Mouse (Mus musculus) MEL (cell line): ENCODE results near the gene Nek10. TPM values are rescaled to one million over a fixed set of nuclear protein-coding genes. Genes with fewer than 3 reads are reported as not detected.

ENCODE experiments used
- DNase-seq: peaks from one replicate; pipeline ENCODE4 v3.0.0; 2011; ENCODE audit warnings: low read depth, low spot score
- H3K27ac ChIP-seq: 2 replicates; pipeline ENCODE4 v1.5.1; 2012; ENCODE audit warnings: low read depth, mild to moderate bottlenecking, control low read depth, low read length, moderate library complexity; ENCODE audit not compliant: control insufficient read depth
- H3K27me3 ChIP-seq, 2 experiments: fragments of 150-350 bp in 1 of 2; sonication (generic) in 1 of 2; 2 replicates each; pipeline ENCODE4 v1.6.1; 2012; ENCODE audit warnings: low read length in 2 of 2, mild to moderate bottlenecking in 2 of 2, improper control_type of control experiment in 1 of 2, moderate library complexity in 1 of 2; ENCODE audit not compliant: insufficient read depth in 2 of 2, control insufficient read depth in 1 of 2
- H3K36me3 ChIP-seq, 2 experiments: 2 replicates each; pipeline ENCODE4 v1.6.1; 2012 to 2014; ENCODE audit warnings: low read length in 2 of 2, improper control_type of control experiment in 1 of 2, inconsistent platforms in 1 of 2, mild to moderate bottlenecking in 1 of 2; ENCODE audit not compliant: insufficient read depth in 2 of 2, control insufficient read depth in 1 of 2
- H3K4me1 ChIP-seq, 2 experiments: fragments of 150-350 bp in 1 of 2; sonication (generic) in 1 of 2; 2 replicates each; pipeline ENCODE4 v1.6.1; 2012; ENCODE audit warnings: low read length in 2 of 2, improper control_type of control experiment in 1 of 2, mild to moderate bottlenecking in 1 of 2; ENCODE audit not compliant: insufficient read depth in 2 of 2, control insufficient read depth in 1 of 2
- H3K4me3 ChIP-seq, 2 experiments: fragments of 150-350 bp in 1 of 2; sonication (generic) in 1 of 2; 2 replicates each; pipeline ENCODE4 v1.5.1; 2012; ENCODE audit warnings: low read depth in 2 of 2, low read length in 2 of 2, mild to moderate bottlenecking in 2 of 2, moderate library complexity in 2 of 2, control low read depth in 1 of 2, improper control_type of control experiment in 1 of 2; ENCODE audit not compliant: control insufficient read depth in 1 of 2, insufficient read depth in 1 of 2
- H3K79me2 ChIP-seq: 2 replicates; pipeline ENCODE4 v1.6.1; 2012; ENCODE audit warnings: mild to moderate bottlenecking, low read length, moderate library complexity; ENCODE audit not compliant: control insufficient read depth, poor library complexity, insufficient read depth
- H3K9ac ChIP-seq: 2 replicates; pipeline ENCODE4 v1.6.1; 2012; ENCODE audit warnings: low read depth, mild to moderate bottlenecking, control low read depth, low read length, moderate library complexity; ENCODE audit not compliant: control insufficient read depth, poor library complexity, severe bottlenecking
- H3K9me3 ChIP-seq: fragments of 150-350 bp; sonication (generic); replicated peaks from 2 replicates; pipeline ENCODE4 v1.6.1; 2012; ENCODE audit warnings: mild to moderate bottlenecking, low read length, improper control_type of control experiment, moderate library complexity; ENCODE audit not compliant: insufficient read depth
- BHLHE40 ChIP-seq: IDR thresholded peaks from 2 replicates; pipeline ENCODE4 v1.6.1; 2012; ENCODE audit warnings: low read depth, mild to moderate bottlenecking, inconsistent platforms, low read length, improper control_type of control experiment, borderline replicate concordance
- CHD1 ChIP-seq: IDR thresholded peaks from 2 replicates; pipeline ENCODE4 v1.6.1; 2012; ENCODE audit warnings: low read depth, mild to moderate bottlenecking, inconsistent platforms, low read length, improper control_type of control experiment
- CTCF ChIP-seq, 3 experiments: IDR thresholded peaks in 2 of 3; conservative IDR thresholded peaks in 1 of 3; 2 replicates each; pipeline ENCODE4 v1.5.1; 2011 to 2012; ENCODE audit warnings: low read length in 3 of 3, low read depth in 2 of 3, mild to moderate bottlenecking in 2 of 3, improper control_type of control experiment in 1 of 3, inconsistent platforms in 1 of 3, mixed read lengths in 1 of 3, moderate library complexity in 1 of 3; ENCODE audit not compliant: control insufficient read depth in 1 of 3, insufficient read depth in 1 of 3, poor library complexity in 1 of 3, severe bottlenecking in 1 of 3
- E2F4 ChIP-seq: IDR thresholded peaks from 2 replicates; pipeline ENCODE4 v1.6.1; 2011; ENCODE audit warnings: low read depth, low read length, improper control_type of control experiment, borderline replicate concordance
- EP300 ChIP-seq, 2 experiments: IDR thresholded peaks; 2 replicates each; pipeline ENCODE4 v1.6.1; 2011; ENCODE audit warnings: improper control_type of control experiment in 2 of 2, low read length in 2 of 2, low read depth in 1 of 2, mild to moderate bottlenecking in 1 of 2
- ETS1 ChIP-seq: IDR thresholded peaks from 2 replicates; pipeline ENCODE4 v1.6.1; 2012; ENCODE audit warnings: low read depth, mild to moderate bottlenecking, inconsistent platforms, low read length, improper control_type of control experiment, moderate library complexity
- GABPA ChIP-seq: IDR thresholded peaks from 2 replicates; pipeline ENCODE4 v1.6.1; 2012; ENCODE audit warnings: low read depth, mild to moderate bottlenecking, inconsistent platforms, low read length, improper control_type of control experiment, moderate library complexity
- GATA1 ChIP-seq: IDR thresholded peaks from 2 replicates; pipeline ENCODE4 v1.6.1; 2011; ENCODE audit warnings: low read depth, low read length, improper control_type of control experiment
- MAX ChIP-seq: IDR thresholded peaks from 2 replicates; pipeline ENCODE4 v1.6.1; 2011; ENCODE audit warnings: low read length, improper control_type of control experiment
- MAZ ChIP-seq: IDR thresholded peaks from 2 replicates; pipeline ENCODE4 v1.6.1; 2012; ENCODE audit warnings: low read depth, mild to moderate bottlenecking, inconsistent platforms, low read length, improper control_type of control experiment
- MEF2A ChIP-seq: IDR thresholded peaks from 2 replicates; pipeline ENCODE4 v1.6.1; 2014; ENCODE audit warnings: low read depth, mild to moderate bottlenecking, inconsistent platforms, low read length, improper control_type of control experiment; ENCODE audit not compliant: poor library complexity, insufficient replicate concordance, severe bottlenecking; ENCODE audit errors: extremely low read depth
- MXI1 ChIP-seq: IDR thresholded peaks from 2 replicates; pipeline ENCODE4 v1.6.1; 2011; ENCODE audit warnings: mild to moderate bottlenecking, low read depth, low read length, improper control_type of control experiment
- MYB ChIP-seq: IDR thresholded peaks from 2 replicates; pipeline ENCODE4 v1.6.1; 2011; ENCODE audit warnings: mild to moderate bottlenecking, low read depth, low read length, improper control_type of control experiment
- MYC ChIP-seq: IDR thresholded peaks from 2 replicates; pipeline ENCODE4 v1.6.1; 2011; ENCODE audit warnings: low read depth, mild to moderate bottlenecking, low read length, improper control_type of control experiment, moderate library complexity
- NRF1 ChIP-seq: IDR thresholded peaks from 2 replicates; pipeline ENCODE4 v1.6.1; 2014; ENCODE audit warnings: low read depth, mild to moderate bottlenecking, inconsistent platforms, low read length, improper control_type of control experiment, moderate library complexity; ENCODE audit not compliant: poor library complexity, insufficient read depth, severe bottlenecking
- POLR2A ChIP-seq, 2 experiments: IDR thresholded peaks; 2 replicates each; pipeline ENCODE4 v1.6.1; 2011 to 2012; ENCODE audit warnings: low read length in 2 of 2, mild to moderate bottlenecking in 2 of 2, control low read depth in 1 of 2, improper control_type of control experiment in 1 of 2, low read depth in 1 of 2, moderate library complexity in 1 of 2; ENCODE audit not compliant: control insufficient read depth in 1 of 2, insufficient read depth in 1 of 2, poor library complexity in 1 of 2
- POLR2AphosphoS2 ChIP-seq: IDR thresholded peaks from 2 replicates; pipeline ENCODE4 v1.6.1; 2011; ENCODE audit warnings: low read length, improper control_type of control experiment
- POLR2AphosphoS5 ChIP-seq: IDR thresholded peaks from 2 replicates; pipeline ENCODE4 v1.6.1; 2012; ENCODE audit warnings: low read depth, borderline replicate concordance, mild to moderate bottlenecking, inconsistent platforms, low read length, moderate library complexity, mixed read lengths
- RCOR1 ChIP-seq: IDR thresholded peaks from 2 replicates; pipeline ENCODE4 v1.6.1; 2012; ENCODE audit warnings: low read depth, mild to moderate bottlenecking, inconsistent platforms, low read length, improper control_type of control experiment
- SIN3A ChIP-seq: IDR thresholded peaks from 2 replicates; pipeline ENCODE4 v1.6.1; 2012; ENCODE audit warnings: low read length, improper control_type of control experiment, inconsistent platforms
- TAL1 ChIP-seq: IDR thresholded peaks from 2 replicates; pipeline ENCODE4 v1.6.1; 2012; ENCODE audit warnings: mild to moderate bottlenecking, inconsistent platforms, low read length, moderate library complexity, mixed read lengths
- TBP ChIP-seq: IDR thresholded peaks from 2 replicates; pipeline ENCODE4 v1.8.0; 2011; ENCODE audit warnings: low read depth, low read length, improper control_type of control experiment
- TCF12 ChIP-seq: IDR thresholded peaks from 2 replicates; pipeline ENCODE4 v1.6.1; 2014; ENCODE audit warnings: low read depth, mild to moderate bottlenecking, inconsistent platforms, low read length, improper control_type of control experiment, moderate library complexity
- USF2 ChIP-seq, 2 experiments: IDR thresholded peaks; 2 replicates each; pipeline ENCODE4 v1.6.1; 2011 to 2012; ENCODE audit warnings: improper control_type of control experiment in 2 of 2, low read length in 2 of 2, borderline replicate concordance in 1 of 2, inconsistent platforms in 1 of 2, low read depth in 1 of 2, mild to moderate bottlenecking in 1 of 2; ENCODE audit not compliant: insufficient read depth in 1 of 2
- ZKSCAN1 ChIP-seq: IDR thresholded peaks from 2 replicates; pipeline ENCODE4 v1.6.1; 2012; ENCODE audit warnings: low read depth, mild to moderate bottlenecking, inconsistent platforms, low read length, improper control_type of control experiment, moderate library complexity
- ZMIZ1 ChIP-seq: IDR thresholded peaks from 2 replicates; pipeline ENCODE4 v1.6.1; 2012; ENCODE audit warnings: low read depth, mild to moderate bottlenecking, inconsistent platforms, low read length, improper control_type of control experiment, moderate library complexity
- polyA plus RNA-seq, 2 experiments: library from polyadenylated mRNA; stranded (reverse) in 1 of 2; unstranded in 1 of 2; fragments of >175 nt in 1 of 2; fragments of >200 nt in 1 of 2; gene quantifications; 2 replicates each; pipeline versions ENCODE4 v1.2.1 to v1.2.4; 2012; ENCODE audit warnings: low replicate concordance in 2 of 2, low read depth in 1 of 2; ENCODE audit not compliant: insufficient read length in 2 of 2, insufficient read depth in 1 of 2, missing spikeins in 1 of 2
- total RNA-seq: library from RNA; depleted of rRNA; stranded (reverse); fragments of 300-350 nt; gene quantifications from 2 replicates; pipeline ENCODE4 v1.2.3, GENCODE M21; 2012

The Nek10 gene
- total and polyA plus RNA-seq, 3 experiments = not detected

DNA sequence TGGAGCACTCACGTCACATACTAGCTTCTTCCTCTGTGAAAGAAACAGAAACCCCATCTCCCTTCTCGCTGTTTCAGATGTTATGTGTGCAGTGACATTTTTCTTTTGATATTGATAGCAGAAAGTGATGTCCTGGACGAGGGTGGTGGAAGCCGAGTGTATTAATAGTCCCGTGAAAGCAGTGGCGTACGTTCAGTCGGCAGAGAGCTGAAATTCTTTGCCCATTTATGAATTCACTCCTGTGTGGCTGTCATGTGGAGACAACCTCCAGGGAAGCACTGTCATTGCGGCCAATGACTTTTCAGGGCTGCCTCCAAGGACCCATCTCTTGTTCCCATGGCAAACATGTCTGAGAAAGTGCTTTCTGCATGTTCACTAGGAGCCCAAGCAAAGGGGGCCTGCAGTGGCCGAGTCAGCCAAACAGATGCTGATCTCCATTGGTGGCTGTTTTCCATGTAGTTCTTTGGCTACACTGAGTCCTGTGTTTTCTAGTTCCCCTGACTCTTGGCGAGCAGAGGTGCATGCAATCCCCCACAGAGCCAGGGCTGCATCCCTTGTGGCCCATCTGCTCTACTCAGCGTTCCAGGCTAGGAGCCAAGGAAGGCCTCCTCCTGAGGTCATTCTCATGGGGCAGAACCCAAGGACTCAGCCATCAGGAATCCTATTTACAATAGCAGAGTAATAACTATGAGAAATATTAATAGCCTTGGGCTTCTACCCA, 29.5 kb downstream of the Nek10 start:
- no peak for TF ChIP-seq ZMIZ1
- no peak for TF ChIP-seq MXI1
- TF ChIP-seq RCOR1 = no peak
- no peak for TF ChIP-seq MAZ
- TF ChIP-seq ZKSCAN1 = no peak
- no peak for TF ChIP-seq BHLHE40
- TF ChIP-seq GABPA = no peak
- no peak for TF ChIP-seq MAX
- no peak for TF ChIP-seq MYC
- TF ChIP-seq SIN3A = no peak
- TF ChIP-seq MYB = no peak
- TF ChIP-seq CTCF (IDR thresholded peaks at IDR 0.05 in 2 of 3, conservative IDR thresholded peaks at IDR 0.05 in 1 of 3; ENCODE audit: control insufficient read depth in 1 of 3, insufficient read depth in 1 of 3, low read depth in 2 of 3, low read length in 3 of 3, poor library complexity in 1 of 3, severe bottlenecking in 1 of 3) = no peak
- TF ChIP-seq TBP = no peak
- TF ChIP-seq MEF2A = no peak
- no peak for TF ChIP-seq POLR2AphosphoS5
- no peak for TF ChIP-seq USF2 (IDR thresholded peaks at IDR 0.05; ENCODE audit: borderline replicate concordance in 1 of 2, insufficient read depth in 1 of 2, low read depth in 1 of 2, low read length in 2 of 2)
- no peak for TF ChIP-seq TCF12
- Histone ChIP-seq H3K4me1 (no peaks in the 10 kb centered on the region), H3K9me3 (no peaks in the 10 kb centered on the region), H3K4me3 (no peak overlapping the region), H3K27ac (no peak overlapping the region), H3K79me2 (no peaks in the 10 kb centered on the region), H3K27me3 (peaks cover 0 to 2% of the 10 kb centered on the region in 2 experiments; a peak in 1 of 4 replicates), H3K9ac (no peak overlapping the region), H3K36me3 (no peaks in the 10 kb centered on the region)
- no peak for DNase-seq

DNA sequence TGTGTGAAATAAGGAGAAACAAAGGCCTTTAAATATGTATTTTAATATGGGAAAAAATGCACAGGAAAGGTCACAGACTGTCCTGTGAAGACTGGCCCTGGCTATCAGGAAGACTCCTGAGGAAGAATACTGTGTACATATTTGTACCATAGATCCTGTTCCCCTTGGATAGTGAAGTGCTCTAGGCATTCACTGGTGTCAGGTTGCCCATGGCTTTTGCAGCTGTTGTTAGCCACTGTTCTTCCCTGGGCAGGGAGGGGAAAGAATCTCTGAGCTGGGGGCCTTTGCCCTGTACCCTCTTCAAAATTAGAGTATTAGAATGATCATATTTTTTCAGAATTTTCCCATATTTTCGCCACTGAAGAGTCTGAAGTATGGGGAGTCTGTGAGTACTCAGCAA, 30.3 kb downstream of the Nek10 start:
- H3K4me3 ChIP-seq = no peak overlapping the region
- H3K27me3 ChIP-seq = peaks cover 0 to 2% of the 10 kb centered on the region in 2 experiments; a peak in 1 of 4 replicates
- no peak overlapping the region for H3K9ac ChIP-seq
- no peaks in the 10 kb centered on the region for H3K9me3 ChIP-seq
- TF ChIP-seq ZMIZ1 (no peak), ETS1 (no peak), POLR2AphosphoS5 (no peak), BHLHE40 (no peak), TBP (no peak), NRF1 (no peak), TCF12 (no peak), E2F4 (no peak), MAZ (no peak), POLR2AphosphoS2 (no peak), POLR2A (IDR thresholded peaks at IDR 0.05; ENCODE audit: control insufficient read depth in 1 of 2, insufficient read depth in 1 of 2, low read depth in 1 of 2, low read length in 2 of 2, poor library complexity in 1 of 2) (no peak), CHD1 (no peak), SIN3A (no peak), TAL1 (no peak), EP300 (IDR thresholded peaks at IDR 0.05; ENCODE audit: low read depth in 1 of 2, low read length in 2 of 2) (no peak), MXI1 (no peak), GATA1 (no peak), MYB (no peak), MEF2A (no peak)
- no peaks in the 10 kb centered on the region for H3K4me1 ChIP-seq
- H3K27ac ChIP-seq = no peak overlapping the region
- no peaks in the 10 kb centered on the region for H3K36me3 ChIP-seq
- no peaks in the 10 kb centered on the region for H3K79me2 ChIP-seq
- no peak for DNase-seq
